Mouse (Mus musculus): ENCODE measurements around the gene Mpl.
A peak's percentile ranks its signal among the peaks of the same experiment; 100 is the strongest.

Gene Mpl

GRCm38 (mm10) chr4:118457345-118457975 lies at the start of gene Mpl:
Gene Mpl (minus strand): TSS chr4:118457513.
- DNase-seq: no peak

- DNase-seq: peak; percentile 64
These were observed 48.2 kb upstream of the Mpl start for GRCm38 (mm10) chr4:118505551-118505950.

- DNase-seq: no peak
These were observed 43.5 kb upstream of the Mpl start for GRCm38 (mm10) chr4:118500792-118501191.

GRCm38 (mm10) chr4:118500171-118500724 lies 42.9 kb upstream of the Mpl start:
- DNase-seq: no peak

GRCm38 (mm10) chr4:118490461-118490860 lies 33.1 kb upstream of the Mpl start:
- DNase-seq: no peak

- DNase-seq: peak; percentile 92
These were observed 32.4 kb upstream of the Mpl start, which contains the start of gene Tie1 for GRCm38 (mm10) chr4:118489717-118490132. Gene Tie1 (minus strand): TSS chr4:118490061.

GRCm38 (mm10) chr4:118476773-118477530 lies 19.6 kb upstream of the Mpl start:
- no peak for DNase-seq

- no peak for DNase-seq
These were observed 15.4 kb upstream of the Mpl start for GRCm38 (mm10) chr4:118472687-118473086.

- no peak for DNase-seq
These were observed 14.0 kb upstream of the Mpl start for GRCm38 (mm10) chr4:118471281-118471680.

- DNase-seq: peak; percentile 31
These were observed 8.4 kb upstream of the Mpl start for GRCm38 (mm10) chr4:118465697-118466163.

GRCm38 (mm10) chr4:118464956-118465355 lies 7.6 kb upstream of the Mpl start:
- no peak for DNase-seq

GRCm38 (mm10) chr4:118446415-118447153 lies 10.7 kb downstream of the Mpl start:
- no peak for DNase-seq

- DNase-seq: peak; percentile 80
These were observed 11.4 kb downstream of the Mpl start for GRCm38 (mm10) chr4:118445781-118446414.

- DNase-seq: no peak
These were observed 12.2 kb downstream of the Mpl start for GRCm38 (mm10) chr4:118445088-118445487.

- peak; percentile 58 for DNase-seq
These were observed 19.5 kb downstream of the Mpl start for GRCm38 (mm10) chr4:118437829-118438253.

GRCm38 (mm10) chr4:118436820-118437603 lies 20.3 kb downstream of the Mpl start, which contains the start of gene Cdc20:
Gene Cdc20 (minus strand): TSS chr4:118437352.
- DNase-seq: peak; percentile 97

GRCm38 (mm10) chr4:118432332-118432731 lies 25.0 kb downstream of the Mpl start:
- no peak for DNase-seq

- peak; percentile 40 for DNase-seq
These were observed 28.0 kb downstream of the Mpl start for GRCm38 (mm10) chr4:118429215-118429895.

GRCm38 (mm10) chr4:118428531-118429214 lies 28.6 kb downstream of the Mpl start:
- peak; percentile 54 for DNase-seq

- peak; percentile 97 for DNase-seq
These were observed 29.4 kb downstream of the Mpl start, which contains the start of gene Elovl1 for GRCm38 (mm10) chr4:118427768-118428451. Gene Elovl1 (plus strand): TSS chr4:118428093.
